Mouse (Mus musculus) neural tube, embryonic 13.5 days (tissue): ENCODE results near the gene Zfr2. TPM values are rescaled to one million over a fixed set of nuclear protein-coding genes. Genes with fewer than 3 reads are reported as not detected.
"Not testable (repeated sequence)": the region's sequence is repeated elsewhere in the genome, so short reads cannot be mapped to it uniquely, and the experiment has no call there.

ENCODE experiments used
- ATAC-seq: fragments of 200-750 bp; cut with Nextera tagmentation; 2 replicates; pipeline ENCODE4 v1.8.0; 2017; ENCODE audit warnings: low read depth, mild to moderate bottlenecking, moderate TSS enrichment, moderate library complexity
- H3K27ac ChIP-seq: fragments of 300-500 bp; sonication (generic); replicated peaks from 2 replicates; pipeline ENCODE4 v1.5.1; 2015; ENCODE audit warnings: moderate library complexity, mild to moderate bottlenecking, inconsistent platforms
- H3K27me3 ChIP-seq: fragments of 300-500 bp; sonication (generic); 2 replicates; pipeline ENCODE4 v1.6.1; 2015; ENCODE audit warnings: mild to moderate bottlenecking, inconsistent platforms
- H3K36me3 ChIP-seq: fragments of 300-500 bp; sonication (generic); 2 replicates; pipeline ENCODE4 v1.6.1; 2015; ENCODE audit warnings: mild to moderate bottlenecking, inconsistent platforms
- H3K4me1 ChIP-seq: fragments of 300-500 bp; sonication (generic); replicated peaks from 2 replicates; pipeline ENCODE4 v1.6.1; 2015; ENCODE audit warnings: inconsistent platforms
- H3K4me2 ChIP-seq: fragments of 300-500 bp; sonication (generic); 2 replicates; pipeline ENCODE4 v1.6.1; 2015; ENCODE audit warnings: inconsistent platforms, mild to moderate bottlenecking, moderate library complexity
- H3K4me3 ChIP-seq: fragments of 300-500 bp; sonication (generic); 2 replicates; pipeline ENCODE4 v1.5.1; 2015; ENCODE audit warnings: mild to moderate bottlenecking, inconsistent platforms
- H3K9ac ChIP-seq: fragments of 300-500 bp; sonication (generic); 2 replicates; pipeline ENCODE4 v1.6.1; 2015; ENCODE audit warnings: moderate library complexity, mild to moderate bottlenecking, inconsistent platforms
- H3K9me3 ChIP-seq: fragments of 300-500 bp; sonication (generic); 2 replicates; pipeline ENCODE4 v1.6.1; 2016; ENCODE audit warnings: inconsistent platforms
- WGBS: fragments of 180-500 bp; shearing (Covaris S2); methylation state at CpG from one replicate; pipeline ENCODE4 v1.1.7; 2015; 5-methylcytosine and 5-hydroxymethylcytosine counted together
- polyA plus RNA-seq: library from polyadenylated mRNA; unstranded; fragments of >200 nt; fragmentation: Nextera tagmentation; extraction: Ambion mirVana; gene quantifications from 2 replicates; pipeline ENCODE4 v1.2.1, GENCODE M21; 2015

Zfr2 gene
- polyA plus RNA-seq, 1 experiment from 2014 or later: 21.7 TPM

DNA sequence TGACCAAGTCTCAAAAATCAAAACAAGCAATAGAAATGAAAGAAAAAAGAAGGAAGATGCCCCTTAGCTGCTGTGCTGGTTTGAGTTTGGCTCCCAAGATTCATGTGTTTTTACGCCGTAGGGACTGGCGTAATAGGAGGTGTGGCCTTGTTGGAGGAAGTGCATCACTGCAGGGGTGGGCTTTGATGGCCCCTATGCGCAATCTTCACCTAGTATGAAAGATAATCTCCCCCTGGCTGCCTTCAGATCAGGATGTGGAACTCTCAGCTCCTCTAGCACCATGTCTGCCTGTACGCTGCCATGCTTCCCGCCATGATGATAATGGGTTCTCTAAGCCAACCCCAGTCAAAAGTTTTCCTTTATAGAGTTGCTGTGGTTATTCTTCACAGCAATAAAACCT, 16.7 kb upstream of the Zfr2 start:
- Histone ChIP-seq H3K4me3 (no peak overlapping the region), H3K9ac (no peak overlapping the region), H3K4me2 (no peak overlapping the region), H3K9me3 (peaks cover 8% of the 10 kb centered on the region; the same call in 1 of the 2 replicates), H3K27ac (no peak overlapping the region), H3K4me1 (no peaks in the 10 kb centered on the region), H3K27me3 (no peaks in the 10 kb centered on the region), H3K36me3 (peaks cover 94% of the 10 kb centered on the region)
- ATAC-seq: no peak
- 91% methylated on average over 6 of the region's 6 CpGs for WGBS

DNA sequence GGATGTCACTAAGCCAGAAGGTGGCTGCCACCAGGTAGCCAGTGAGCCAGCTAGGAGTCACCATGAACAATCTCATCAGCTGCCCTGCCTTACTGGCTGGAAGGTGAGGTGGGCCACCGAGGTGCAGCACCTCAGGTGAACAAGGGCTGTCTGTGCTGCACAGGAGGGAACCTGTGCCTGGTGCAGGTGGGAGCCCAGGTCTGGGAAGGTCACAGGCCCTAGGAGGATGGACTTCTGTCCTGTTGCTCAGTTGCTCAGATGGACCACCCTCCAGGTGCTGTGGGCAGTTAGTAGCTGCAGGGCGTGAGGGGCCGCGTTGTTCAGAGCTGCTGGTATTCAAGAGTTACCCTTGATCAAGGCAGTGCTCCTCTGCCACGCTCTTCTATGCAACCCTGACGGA, 16.1 kb upstream of the Zfr2 start:
- H3K4me2 ChIP-seq: no peak overlapping the region
- peaks cover 8% of the 10 kb centered on the region; the same call in 1 of the 2 replicates for H3K9me3 ChIP-seq
- H3K4me3 ChIP-seq: no peak overlapping the region
- no peak overlapping the region for H3K27ac ChIP-seq
- ATAC-seq: no peak
- no peak overlapping the region for H3K9ac ChIP-seq
- 90% methylated on average over 6 of the region's 6 CpGs for WGBS
- peaks cover 94% of the 10 kb centered on the region for H3K36me3 ChIP-seq
- no peaks in the 10 kb centered on the region for H3K4me1 ChIP-seq
- no peaks in the 10 kb centered on the region for H3K27me3 ChIP-seq

DNA sequence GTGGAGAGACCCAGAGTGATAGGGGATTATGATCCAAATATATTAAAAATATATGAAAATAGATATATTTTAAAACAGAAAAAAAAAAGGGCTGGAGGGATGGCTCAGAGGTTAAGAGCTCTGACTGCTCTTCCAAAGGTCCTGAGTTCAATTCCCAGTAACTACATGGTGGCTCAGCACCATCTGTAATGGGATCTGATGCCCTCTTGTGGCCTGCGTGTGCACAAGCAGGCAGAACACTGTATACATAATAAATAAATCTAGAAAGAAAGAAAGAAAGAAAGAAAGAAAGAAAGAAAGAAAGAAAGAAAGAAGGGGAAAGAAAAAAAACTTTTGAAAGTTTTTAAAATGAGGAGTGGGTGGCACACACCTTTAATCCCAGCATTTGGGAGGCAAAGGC, 15.7 kb upstream of the Zfr2 start:
- H3K36me3 ChIP-seq: peaks cover 94% of the 10 kb centered on the region
- H3K4me2 ChIP-seq, H3K27ac ChIP-seq, H3K9ac ChIP-seq, H3K9me3 ChIP-seq, H3K4me1 ChIP-seq, H3K27me3 ChIP-seq, H3K4me3 ChIP-seq, ATAC-seq: not testable (repeated sequence)
- 12% methylated on average over 1 of the region's 1 CpGs for WGBS

DNA sequence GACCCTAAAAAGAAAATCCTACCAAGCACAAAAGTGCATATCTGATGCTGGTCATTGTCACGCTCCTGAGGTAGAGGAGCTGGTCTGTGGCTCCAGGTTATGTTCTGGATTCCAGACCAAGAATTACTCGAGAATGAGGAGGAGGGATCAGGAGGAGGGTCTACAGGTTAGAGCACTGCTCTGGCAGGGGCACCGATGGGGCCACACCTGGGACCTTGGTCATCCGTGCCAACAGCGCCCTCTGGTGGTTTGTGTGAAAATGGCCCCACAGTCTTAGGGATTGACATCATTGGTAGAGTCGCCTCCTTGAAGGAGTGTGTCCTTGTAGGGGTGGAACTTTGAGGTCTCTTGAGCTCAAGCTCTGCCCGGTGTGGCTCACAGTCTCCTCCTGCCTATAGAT, 15.0 kb upstream of the Zfr2 start:
- WGBS: 35% methylated on average over 7 of the region's 7 CpGs
- no peaks in the 10 kb centered on the region for H3K9me3 ChIP-seq
- no peak overlapping the region for H3K4me3 ChIP-seq
- 0 out of 2 replicates have a peak, but pooled peaks have one; percentile 13 for ATAC-seq
- no peaks in the 10 kb centered on the region for H3K4me1 ChIP-seq
- no peaks in the 10 kb centered on the region for H3K27me3 ChIP-seq
- no peak overlapping the region for H3K27ac ChIP-seq
- H3K36me3 ChIP-seq: peaks cover 94% of the 10 kb centered on the region
- H3K4me2 ChIP-seq: no peak overlapping the region
- no peak overlapping the region for H3K9ac ChIP-seq

DNA sequence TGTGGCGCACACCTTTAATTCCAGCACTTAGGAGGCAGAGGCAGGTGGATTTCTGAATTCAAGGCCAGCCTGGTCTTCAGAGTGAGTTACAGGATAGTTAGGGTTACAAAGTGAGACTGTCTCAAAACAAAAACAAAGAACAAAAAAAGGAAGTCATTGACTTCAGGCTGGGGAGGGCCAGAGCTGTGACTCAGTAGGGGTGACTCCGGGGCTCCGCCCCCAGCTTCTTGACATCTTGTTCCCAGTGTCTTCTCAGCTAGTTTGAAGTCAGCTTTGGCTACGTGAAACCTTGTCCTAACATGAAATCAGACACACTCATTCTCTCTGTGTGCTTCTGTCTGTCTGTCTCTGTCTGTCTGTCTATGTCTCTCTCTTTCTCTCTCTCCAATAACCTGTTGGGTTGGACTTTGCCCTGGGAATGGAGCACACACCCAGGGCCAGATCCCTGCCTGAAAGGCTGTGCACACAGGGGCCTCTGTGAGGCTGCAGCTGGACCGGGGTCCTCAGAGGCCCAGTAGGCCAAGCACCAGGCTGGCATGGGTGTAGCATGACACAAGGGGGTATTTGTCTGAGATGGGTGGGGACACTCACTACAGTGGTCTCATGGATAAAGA, 11.4 kb upstream of the Zfr2 start:
- no peak for ATAC-seq
- Histone ChIP-seq H3K27me3 (no peaks in the 10 kb centered on the region), H3K27ac (no peak overlapping the region), H3K4me2 (no peak overlapping the region), H3K36me3 (peaks cover 77% of the 10 kb centered on the region), H3K9ac (no peak overlapping the region), H3K4me3 (no peak overlapping the region), H3K4me1 (peaks cover 1% of the 10 kb centered on the region; the same call in 1 of the 2 replicates), H3K9me3 (no peaks in the 10 kb centered on the region)
- 89% methylated on average over 5 of the region's 5 CpGs for WGBS

DNA sequence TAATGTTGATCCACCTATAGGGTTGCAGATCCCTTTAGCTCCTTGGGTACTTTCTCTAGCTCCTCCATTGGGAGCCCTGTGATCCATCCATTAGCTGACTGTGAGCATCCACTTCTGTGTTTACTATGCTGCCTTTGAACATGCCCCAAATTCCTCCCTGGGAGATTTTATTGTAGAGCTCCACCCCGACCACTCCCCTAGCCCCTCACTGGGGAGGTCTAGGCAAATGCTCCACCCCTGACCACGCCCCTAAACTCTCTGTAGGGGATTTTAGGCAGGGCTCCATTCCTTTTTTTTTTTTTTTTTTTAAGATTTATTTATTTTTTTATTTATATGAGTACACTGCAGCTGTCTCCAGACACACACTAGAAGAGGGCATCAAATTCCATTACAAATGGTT, 9.2 kb upstream of the Zfr2 start:
- 46% methylated on average over 2 of the region's 2 CpGs for WGBS
- H3K4me3 ChIP-seq, H3K27ac ChIP-seq, H3K9ac ChIP-seq, ATAC-seq, H3K27me3 ChIP-seq, H3K4me2 ChIP-seq, H3K9me3 ChIP-seq: not testable (repeated sequence)
- peaks cover 58% of the 10 kb centered on the region for H3K36me3 ChIP-seq
- H3K4me1 ChIP-seq: peaks cover 18% of the 10 kb centered on the region

DNA sequence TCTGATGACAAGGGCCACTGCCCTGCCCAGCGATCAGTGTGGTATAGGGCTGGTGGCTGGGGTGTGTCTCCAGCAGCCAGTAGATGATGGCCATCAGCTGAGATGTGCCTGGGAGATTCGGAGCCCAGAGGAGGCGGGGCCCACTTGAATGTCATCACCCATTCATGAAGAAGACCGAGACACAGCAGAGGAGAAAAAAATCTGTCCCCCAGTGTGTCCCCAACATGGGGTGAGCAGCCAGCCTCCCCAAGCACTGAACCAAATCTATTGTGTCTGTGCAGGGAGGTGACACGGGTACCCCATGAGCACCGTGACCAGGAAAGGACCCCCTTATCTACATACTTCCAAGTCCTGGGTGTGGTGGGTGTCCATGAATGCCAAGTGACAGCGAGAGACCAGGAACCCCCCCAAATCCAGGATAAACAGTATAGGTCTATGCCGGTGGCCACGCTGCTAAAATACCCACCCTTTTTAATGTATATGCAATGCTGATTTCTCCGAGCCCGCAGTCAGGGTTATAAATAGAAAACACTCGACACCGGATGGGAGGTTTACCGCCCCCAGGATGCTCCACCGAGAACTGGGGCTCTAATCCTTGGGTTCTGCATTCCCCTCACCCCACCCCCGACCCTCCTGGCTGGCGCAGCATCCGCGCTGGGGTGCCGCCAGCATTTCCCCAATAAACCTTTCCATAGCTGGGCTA, 3.1 kb upstream of the Zfr2 start:
- WGBS: 7% methylated on average over 20 of the region's 20 CpGs
- H3K27ac ChIP-seq: peak overlapping the region; percentile 94
- H3K27me3 ChIP-seq: peaks cover 4% of the 10 kb centered on the region; the same call in 1 of the 2 replicates
- peaks cover 54% of the 10 kb centered on the region for H3K4me1 ChIP-seq
- no peaks in the 10 kb centered on the region for H3K9me3 ChIP-seq
- peak overlapping the region; percentile 80 for H3K4me3 ChIP-seq
- peak overlapping the region; percentile 94 for H3K9ac ChIP-seq
- peak overlapping the region; percentile 85 for H3K4me2 ChIP-seq
- H3K36me3 ChIP-seq: peaks cover 4% of the 10 kb centered on the region; the same call in 1 of the 2 replicates
- peak; percentile 36 for ATAC-seq

DNA sequence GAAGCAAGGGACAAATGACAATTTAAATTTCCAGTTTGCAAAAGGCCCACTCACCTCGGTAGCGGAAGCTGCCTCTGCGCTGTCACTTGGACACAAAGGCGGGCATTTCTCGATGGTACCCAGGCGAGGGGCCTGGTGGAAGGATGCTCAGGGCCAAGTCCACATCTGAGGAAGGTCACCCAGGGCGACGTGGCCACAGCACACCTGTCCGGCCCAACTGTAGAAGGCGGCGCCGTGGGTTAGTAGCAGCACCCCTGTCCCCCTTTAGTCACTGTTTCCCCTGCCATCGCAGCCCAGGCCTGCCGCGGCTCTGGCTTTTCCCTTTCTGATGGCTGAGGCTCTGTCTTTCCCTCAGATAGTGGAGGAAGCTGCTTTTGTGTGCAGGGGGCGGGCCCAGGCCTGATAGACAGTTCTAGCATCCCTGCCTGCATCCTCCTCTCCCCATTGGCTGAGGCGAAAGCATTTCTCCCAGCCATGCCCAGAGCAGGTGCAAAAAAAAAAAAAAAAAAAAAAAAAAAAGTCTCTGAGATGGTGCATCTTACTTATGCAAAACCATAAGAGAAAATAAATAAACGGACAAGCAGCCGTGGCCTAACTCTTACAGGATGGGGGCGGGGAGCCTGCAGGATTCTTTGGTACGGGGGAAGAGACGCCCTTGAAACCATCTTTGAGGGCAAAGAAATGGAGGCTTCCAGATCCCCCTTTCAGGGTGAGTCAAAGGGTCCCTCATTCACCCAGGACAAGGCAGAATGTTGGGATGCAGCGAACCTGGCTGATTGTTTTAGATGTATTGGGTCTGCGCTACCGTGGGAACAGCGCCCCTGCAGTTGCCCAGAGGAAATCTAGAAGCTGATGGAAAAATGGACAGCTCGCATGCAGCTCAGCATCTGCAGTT, 2.3 kb upstream of the Zfr2 start, which contains the start of gene Atcay:
Gene Atcay (minus strand): TSS at position 396 of the 895 bp plus-strand sequence.
- Histone ChIP-seq H3K27ac (peak within 1 kb of the TSS; percentile 94), H3K9me3 (no peaks in the 10 kb centered on the region), H3K36me3 (peaks cover 4% of the 10 kb centered on the region; the same call in 1 of the 2 replicates), H3K4me3 (peak within 1 kb of the TSS; percentile 80), H3K9ac (peak within 1 kb of the TSS; percentile 94), H3K4me2 (peak within 1 kb of the TSS; percentile 85), H3K4me1 (peaks cover 54% of the 10 kb centered on the region), H3K27me3 (peaks cover 4% of the 10 kb centered on the region; the same call in 1 of the 2 replicates)
- peak; percentile 88 for ATAC-seq
- WGBS: 5% methylated on average over 27 of the region's 27 CpGs

DNA sequence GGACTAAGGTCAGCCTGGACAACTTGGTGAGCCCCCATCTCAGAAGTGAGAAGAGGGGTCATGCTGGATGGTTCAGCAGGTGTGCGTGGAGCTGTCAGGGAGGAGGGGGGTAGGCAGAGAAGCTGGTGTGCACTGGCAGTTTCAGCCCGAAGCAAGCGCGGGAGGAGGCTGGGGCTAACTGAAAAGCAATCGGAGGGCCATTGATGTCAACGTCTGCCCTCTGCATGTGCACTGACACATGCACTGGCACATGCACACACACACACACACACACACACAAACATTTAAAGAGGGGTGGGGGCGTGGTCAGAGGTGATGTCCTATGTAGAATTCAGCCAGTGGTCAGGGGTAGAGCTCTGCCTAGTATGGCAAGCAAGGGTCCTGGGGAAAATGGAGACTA, 1.5 kb upstream of the Zfr2 start:
- H3K9me3 ChIP-seq: no peaks in the 10 kb centered on the region
- H3K4me1 ChIP-seq: peaks cover 54% of the 10 kb centered on the region
- WGBS: 51% methylated on average over 7 of the region's 7 CpGs
- no peak overlapping the region; the same call in 1 of the 2 replicates for H3K9ac ChIP-seq
- H3K27ac ChIP-seq: peak overlapping the region; percentile 94
- H3K27me3 ChIP-seq: peaks cover 4% of the 10 kb centered on the region; the same call in 1 of the 2 replicates
- H3K36me3 ChIP-seq: no peaks in the 10 kb centered on the region
- no peak for ATAC-seq
- peak overlapping the region; percentile 80; the same call in 1 of the 2 replicates for H3K4me3 ChIP-seq
- peak overlapping the region; percentile 85 for H3K4me2 ChIP-seq

DNA sequence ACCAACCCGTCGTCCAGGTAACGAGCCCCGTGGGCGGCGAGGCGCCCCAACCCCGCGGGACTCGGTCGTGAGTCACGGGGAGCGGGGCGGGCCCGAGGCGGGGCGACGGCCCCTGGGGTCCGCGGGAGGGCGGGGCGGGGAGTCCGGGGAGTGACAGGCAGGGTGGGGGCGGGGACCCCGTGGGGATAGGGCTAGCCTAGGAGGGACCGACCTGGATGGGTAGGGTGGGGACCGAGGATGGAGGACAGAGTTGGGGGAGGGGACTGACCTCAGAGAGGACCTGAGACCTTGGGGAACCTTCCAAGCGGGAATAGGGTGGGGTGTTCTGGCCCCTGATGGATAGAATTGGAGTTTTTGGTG, 251 bp downstream of the Zfr2 start:
- H3K4me2 ChIP-seq: peak overlapping the region; percentile 66
- H3K9ac ChIP-seq: peak overlapping the region; percentile 83
- H3K36me3 ChIP-seq: no peaks in the 10 kb centered on the region
- peak; percentile 49 for ATAC-seq
- WGBS: under 1% methylated on average over 22 of the region's 28 CpGs
- peaks cover 11% of the 10 kb centered on the region for H3K27me3 ChIP-seq
- H3K4me1 ChIP-seq: peaks cover 42% of the 10 kb centered on the region
- 0 out of 2 replicates have a peak overlapping the region, but pooled peaks have one; percentile 50 for H3K27ac ChIP-seq
- no peaks in the 10 kb centered on the region for H3K9me3 ChIP-seq
- peak overlapping the region; percentile 69 for H3K4me3 ChIP-seq

DNA sequence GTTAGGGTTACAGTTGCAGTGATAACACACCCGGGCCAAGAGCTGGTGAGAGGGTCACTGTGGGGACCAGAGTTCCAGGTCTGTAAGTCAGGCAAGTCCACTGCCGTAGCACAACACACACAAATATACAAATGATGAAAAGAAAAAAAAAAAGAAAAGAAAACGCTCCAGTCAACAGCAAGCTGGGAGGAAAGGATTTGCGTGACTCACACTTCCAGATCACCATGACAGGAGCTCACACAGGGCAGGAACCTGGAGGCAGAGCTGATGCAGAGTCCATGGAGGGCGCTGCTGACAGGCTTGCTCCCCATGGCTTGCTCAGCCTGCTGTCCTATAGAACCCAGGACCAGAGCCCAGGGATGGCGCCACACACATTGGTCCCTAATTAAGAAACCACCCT, 1.3 kb downstream of the Zfr2 start:
- H3K27me3 ChIP-seq: peaks cover 19% of the 10 kb centered on the region
- H3K36me3 ChIP-seq: no peaks in the 10 kb centered on the region
- no peaks in the 10 kb centered on the region for H3K9me3 ChIP-seq
- 76% methylated on average over 6 of the region's 6 CpGs for WGBS
- H3K27ac ChIP-seq: no peak overlapping the region
- peak overlapping the region; percentile 66; the same call in 1 of the 2 replicates for H3K4me2 ChIP-seq
- no peak overlapping the region for H3K9ac ChIP-seq
- H3K4me1 ChIP-seq: peaks cover 32% of the 10 kb centered on the region
- ATAC-seq: no peak
- peak overlapping the region; percentile 69; the same call in 1 of the 2 replicates for H3K4me3 ChIP-seq
